8 mouse cellular contexts compared by ENCODE assay signal in genomic region chr10:108446041-108446931, GRCm38 (mm10).
DNase-seq lines count a peak whose midpoint lies in the region; ATAC-seq lines count a peak whose summit lies in the region.

No protein-coding gene starts in this region.

- ATAC-seq in forebrain, embryonic 15.5 days (replicated peaks): peak; percentile 80
- peak; percentile 71 to 77 for ATAC-seq in hematopoietic stem cell, adult 5-6 weeks (replicated peaks in 1 of 2; ENCODE audit: insufficient read depth in 1 of 2, low FRiP score in 2 of 2, low TSS enrichment in 1 of 2, low read depth in 1 of 2, poor library complexity in 2 of 2, severe bottlenecking in 2 of 2)

- H3K9me3 ChIP-seq in forebrain, embryonic 15.5 days: no peaks in the 10 kb centered on the region

- H3K4me2 ChIP-seq in forebrain, embryonic 15.5 days (replicated peaks): peak overlapping the region; percentile 57

- peak overlapping the region; percentile 41 for H3K9ac ChIP-seq in forebrain, embryonic 15.5 days (replicated peaks)

- no peaks in the 10 kb centered on the region for H3K27me3 ChIP-seq in forebrain, embryonic 15.5 days

- H3K4me1 ChIP-seq in forebrain, embryonic 15.5 days: peaks cover 12% of the 10 kb centered on the region

- DNase-seq in right cerebral cortex, adult 2 months (ENCODE audit: low spot score in 2 of 2): peak; percentile 57 to 69
- DNase-seq in right cerebral cortex, postnatal 25 days: no peak
- DNase-seq in cerebellum, adult 11 months: peak; percentile 33
- peak; percentile 37 for DNase-seq in layer of hippocampus, adult 9-10 months (ENCODE audit: low spot score)
- peak; percentile 85 for DNase-seq in lung, postnatal 36 days
- peak; percentile 67 for DNase-seq in right cerebral cortex, postnatal 4 days

- 13% methylated on average over 24 of the region's 24 CpGs for WGBS in forebrain, embryonic 15.5 days

- peak overlapping the region; percentile 40 for H3K4me3 ChIP-seq in forebrain, embryonic 15.5 days

- no peaks in the 10 kb centered on the region for H3K36me3 ChIP-seq in forebrain, embryonic 15.5 days

- H3K27ac ChIP-seq in forebrain, embryonic 15.5 days (replicated peaks): no peak overlapping the region
